Mouse (Mus musculus) kidney, postnatal 0 days (tissue): Measurements from ENCODE around the gene Spata45. TPM values are rescaled to one million over a fixed set of nuclear protein-coding genes. Genes with fewer than 3 reads are reported as not detected.
A peak's percentile ranks its signal among the peaks of the same experiment; 100 is the strongest.

Experiments used
- ATAC-seq: fragments of 200-750 bp; cut with Nextera tagmentation; replicated peaks from 2 replicates; pipeline ENCODE4 v1.8.0; 2017; ENCODE audit warnings: low read depth, moderate number of reproducible peaks, moderate TSS enrichment, moderate library complexity; ENCODE audit not compliant: low FRiP score
- DNase-seq: peaks from one replicate; pipeline ENCODE4 v3.0.0-alpha.2; 2016; ENCODE audit warnings: low spot score
- H3K27ac ChIP-seq: fragments of 300-500 bp; sonication (generic); 2 replicates; pipeline ENCODE4 v1.5.1; 2014; ENCODE audit warnings: mild to moderate bottlenecking
- H3K27me3 ChIP-seq: fragments of 300-500 bp; sonication (generic); 2 replicates; pipeline ENCODE4 v1.6.1; 2014; ENCODE audit warnings: low read length, mixed read lengths; ENCODE audit not compliant: insufficient read depth
- H3K36me3 ChIP-seq: fragments of 300-500 bp; sonication (generic); 2 replicates; pipeline ENCODE4 v1.6.1; 2014; ENCODE audit warnings: low read length, mixed read lengths; ENCODE audit not compliant: insufficient read depth
- H3K4me1 ChIP-seq: fragments of 300-500 bp; sonication (generic); replicated peaks from 2 replicates; pipeline ENCODE4 v1.6.1; 2014; ENCODE audit warnings: antibody characterized with exemption, low read length, mixed read lengths; ENCODE audit not compliant: insufficient read depth
- H3K4me2 ChIP-seq: fragments of 300-500 bp; sonication (generic); 2 replicates; pipeline ENCODE4 v1.6.1; 2014; ENCODE audit warnings: mild to moderate bottlenecking, low read length, moderate library complexity, mixed read lengths
- H3K4me3 ChIP-seq: fragments of 300-500 bp; sonication (generic); replicated peaks from 2 replicates; pipeline ENCODE4 v1.5.1; 2014; ENCODE audit warnings: low read depth, low read length
- H3K9ac ChIP-seq: fragments of 300-500 bp; sonication (generic); 2 replicates; pipeline ENCODE4 v1.6.1; 2014; ENCODE audit warnings: low read depth, low read length
- H3K9me3 ChIP-seq: fragments of 300-500 bp; sonication (generic); replicated peaks from 2 replicates; pipeline ENCODE4 v1.6.1; 2016; ENCODE audit warnings: low read length, inconsistent platforms, mixed read lengths
- CTCF ChIP-seq: IDR thresholded peaks from 2 replicates; pipeline ENCODE4 v1.5.1; 2016; ENCODE audit warnings: antibody characterized with exemption, low read depth, mild to moderate bottlenecking, moderate library complexity
- WGBS: fragments of 180-500 bp; shearing (Covaris S2); extraction: QIAGEN DNeasy Blood & Tissue Kit; methylation state at CpG from one replicate; pipeline ENCODE4 v1.1.7; 2014; 5-methylcytosine and 5-hydroxymethylcytosine counted together
- polyA plus RNA-seq: library from polyadenylated mRNA; unstranded; fragments of >200 nt; fragmentation: Nextera tagmentation; extraction: Ambion mirVana; gene quantifications from 2 replicates; pipeline ENCODE4 v1.2.1, GENCODE M21; 2015

Gene Spata45
- polyA plus RNA-seq, 1 experiment from 2014 or later = not detected

- H3K27ac ChIP-seq = no peak overlapping the region
- WGBS = 59% methylated on average over 4 of the region's 4 CpGs
- H3K4me3 ChIP-seq = no peak overlapping the region
- ATAC-seq (no peak), DNase-seq (no peak)
- peaks cover 18% of the 10 kb centered on the region; the same call in 1 of the 2 replicates for H3K36me3 ChIP-seq
- no peak for TF ChIP-seq CTCF
- H3K9ac ChIP-seq = no peak overlapping the region
- H3K27me3 ChIP-seq = no peaks in the 10 kb centered on the region
- no peaks in the 10 kb centered on the region for H3K9me3 ChIP-seq
- H3K4me2 ChIP-seq = no peak overlapping the region
- H3K4me1 ChIP-seq = no peaks in the 10 kb centered on the region
These were observed 37.0 kb downstream of the Spata45 start for GRCm38 (mm10) chr1:191073486-191073885.

DNA sequence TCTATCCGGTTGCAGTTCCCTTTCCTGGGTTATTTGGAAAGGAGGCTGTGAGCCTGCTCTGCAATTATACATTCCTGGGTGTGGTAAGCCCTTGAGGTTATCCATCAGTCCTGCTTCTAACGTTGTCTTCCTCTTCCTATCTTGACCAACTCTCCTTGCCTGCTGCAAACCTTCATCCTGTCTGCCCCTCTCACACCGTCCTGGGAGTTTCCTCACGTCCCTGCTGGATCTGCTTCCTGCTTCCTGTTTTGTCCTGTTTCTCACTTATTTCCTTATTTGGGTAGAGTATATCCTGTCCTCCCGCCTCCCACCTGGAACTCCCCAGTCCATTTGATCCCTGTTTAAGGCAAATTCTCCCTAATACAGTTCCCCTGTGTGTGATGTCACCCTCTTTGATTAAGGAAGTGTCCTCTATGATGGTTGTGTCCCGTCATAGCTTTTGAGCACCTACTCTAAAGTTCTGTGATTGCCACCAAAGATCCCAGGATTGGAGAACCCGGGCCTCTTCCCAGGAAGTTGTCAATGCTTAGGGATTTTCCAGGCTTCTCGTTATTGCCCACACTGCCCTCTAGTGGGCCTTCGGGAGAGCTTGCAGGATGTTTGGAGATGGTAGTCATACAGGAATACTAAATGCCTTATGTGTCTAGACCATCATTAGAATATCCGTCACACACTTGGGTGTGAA is 38.9 kb downstream of the Spata45 start:
- Histone ChIP-seq H3K27me3 (no peaks in the 10 kb centered on the region), H3K9ac (0 out of 2 replicates have a peak overlapping the region, but pooled peaks have one; percentile 20), H3K4me2 (peak overlapping the region; percentile 29), H3K9me3 (no peaks in the 10 kb centered on the region), H3K27ac (peak overlapping the region; percentile 64; the same call in 1 of the 2 replicates), H3K4me1 (no peaks in the 10 kb centered on the region), H3K4me3 (no peak overlapping the region), H3K36me3 (peaks cover 13% of the 10 kb centered on the region; the same call in 1 of the 2 replicates)
- WGBS = 47% methylated on average over 10 of the region's 10 CpGs
- peak; percentile 89 for TF ChIP-seq CTCF
- 0 out of 2 replicates have a peak, but pooled peaks have one; percentile 11 for ATAC-seq
- DNase-seq = peak; percentile 92

DNA sequence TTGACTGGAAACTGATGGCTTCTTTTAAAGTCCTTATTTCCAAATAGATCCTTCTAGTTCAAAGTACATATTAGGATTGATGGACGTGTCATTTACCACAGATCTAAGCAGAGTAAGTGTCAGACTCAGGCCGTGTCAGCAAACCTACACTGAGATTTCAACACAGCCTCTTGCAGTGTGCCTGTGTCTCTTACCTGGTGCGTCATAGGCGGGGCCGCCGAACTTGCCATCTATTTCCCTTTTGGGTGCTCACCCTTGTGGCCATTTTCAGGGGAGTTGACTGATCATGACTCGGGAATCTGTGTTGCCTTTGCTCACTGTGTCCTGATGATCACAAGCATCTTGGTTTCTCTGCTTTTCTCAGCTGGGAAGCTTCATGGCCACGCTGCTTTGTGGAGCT is 46.8 kb downstream of the Spata45 start:
- H3K9me3 ChIP-seq = no peaks in the 10 kb centered on the region
- no peaks in the 10 kb centered on the region for H3K27me3 ChIP-seq
- no peak overlapping the region for H3K9ac ChIP-seq
- WGBS = 83% methylated on average over 8 of the region's 8 CpGs
- peaks cover 9% of the 10 kb centered on the region; the same call in 1 of the 2 replicates for H3K36me3 ChIP-seq
- H3K4me1 ChIP-seq = no peaks in the 10 kb centered on the region
- no peak overlapping the region for H3K27ac ChIP-seq
- H3K4me2 ChIP-seq = no peak overlapping the region
- H3K4me3 ChIP-seq = no peak overlapping the region
- TF ChIP-seq CTCF = no peak
- ATAC-seq (no peak), DNase-seq (no peak)

- Histone ChIP-seq H3K27me3 (no peaks in the 10 kb centered on the region), H3K4me2 (no peak overlapping the region), H3K9me3 (no peaks in the 10 kb centered on the region), H3K9ac (no peak overlapping the region), H3K4me3 (no peak overlapping the region), H3K4me1 (no peaks in the 10 kb centered on the region), H3K36me3 (peaks cover 9% of the 10 kb centered on the region; the same call in 1 of the 2 replicates), H3K27ac (no peak overlapping the region)
- WGBS = 81% methylated on average over 5 of the region's 5 CpGs
- TF ChIP-seq CTCF = peak; percentile 82
- ATAC-seq (0 out of 2 replicates have a peak, but pooled peaks have one; percentile 30), DNase-seq (peak; percentile 64)
These were observed 48.6 kb downstream of the Spata45 start for GRCm38 (mm10) chr1:191084951-191085559.

- Histone ChIP-seq H3K4me3 (no peak overlapping the region), H3K27ac (no peak overlapping the region), H3K9ac (no peak overlapping the region), H3K27me3 (no peaks in the 10 kb centered on the region), H3K9me3 (no peaks in the 10 kb centered on the region), H3K4me1 (no peaks in the 10 kb centered on the region), H3K4me2 (no peak overlapping the region), H3K36me3 (peaks cover 9% of the 10 kb centered on the region; the same call in 1 of the 2 replicates)
- ATAC-seq (no peak), DNase-seq (no peak)
- TF ChIP-seq CTCF = no peak
- 69% methylated on average over 12 of the region's 12 CpGs for WGBS
These were observed 49.2 kb downstream of the Spata45 start for GRCm38 (mm10) chr1:191085597-191085996.

DNA sequence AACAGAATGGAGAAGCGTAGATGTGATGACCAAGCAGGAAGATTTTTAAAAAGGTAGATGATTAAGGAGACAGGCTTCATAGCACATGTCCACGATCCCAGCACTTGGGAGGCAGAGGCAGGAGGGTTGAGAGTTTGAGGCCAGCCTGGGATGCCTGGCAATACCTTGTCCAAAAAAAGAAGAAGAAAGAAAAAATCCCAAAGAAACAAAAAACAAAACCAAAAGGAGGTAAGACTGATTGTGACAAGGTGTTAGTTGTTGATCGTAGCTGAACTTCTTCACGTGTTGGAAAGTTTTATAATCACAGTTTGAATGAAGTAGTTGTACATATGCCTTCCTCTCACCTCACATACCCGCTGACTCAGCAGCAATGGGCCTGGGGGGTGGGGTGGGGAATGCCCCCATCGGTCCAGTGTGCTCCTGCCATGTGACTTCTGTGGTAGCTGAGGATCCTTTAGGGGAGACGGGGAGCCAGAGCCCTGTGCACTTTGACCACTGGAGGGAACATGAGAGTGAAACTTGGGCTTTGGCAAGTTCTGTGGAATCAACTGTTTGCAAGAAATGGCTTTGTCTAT is 50.0 kb downstream of the Spata45 start:
- Histone ChIP-seq H3K4me2 (no peak overlapping the region), H3K27ac (no peak overlapping the region), H3K36me3 (peaks cover 9% of the 10 kb centered on the region; the same call in 1 of the 2 replicates), H3K9me3 (no peaks in the 10 kb centered on the region), H3K4me1 (no peaks in the 10 kb centered on the region), H3K9ac (no peak overlapping the region), H3K27me3 (no peaks in the 10 kb centered on the region), H3K4me3 (no peak overlapping the region)
- no peak; the same call in 1 of the 2 replicates for TF ChIP-seq CTCF
- ATAC-seq (no peak), DNase-seq (no peak)
- WGBS = 83% methylated on average over 7 of the region's 7 CpGs
